In genomic region chr5:56207877-56208276, GRCm38 (mm10) we compare ENCODE assay signal across 16 mouse cellular contexts.
A peak's percentile ranks its signal among the peaks of the same experiment; 100 is the strongest.
DNase-seq lines count a peak whose midpoint lies in the region; ATAC-seq and TF ChIP-seq lines count a peak whose summit lies in the region.
"Had no signal": no experiment of that assay in that cellular context is flagged by ENCODE, and none has a peak within 500 bp of the region (broad histone marks: within the 10 kb centered on the region; RNA-seq: fewer than 3 reads in every experiment).

No protein-coding gene starts in this region.

- ATAC-seq in cerebellum, adult (ENCODE audit: insufficient number of reproducible peaks, low FRiP score, low TSS enrichment): no peak
- ATAC-seq: forebrain, embryonic 13.5 days; inflammation-experienced regulatory T-cells, adult 6 months; Patski had no signal

- no peak overlapping the region for H3K9ac ChIP-seq in MEL (ENCODE audit: control insufficient read depth, low read depth, low read length, poor library complexity, severe bottlenecking)
- H3K9ac ChIP-seq: forebrain, embryonic 13.5 days; liver, embryonic 13.5 days had no signal

- intact Hi-C loops in left cerebral cortex, postnatal 36 days (cut with DNase I): no loop called here

- H3K79me2 ChIP-seq in MEL (ENCODE audit: control insufficient read depth, insufficient read depth, low read length, poor library complexity): no peaks in the 10 kb centered on the region

- H3K4me1 ChIP-seq in MEL (ENCODE audit: control insufficient read depth in 1 of 2, insufficient read depth in 2 of 2, low read length in 2 of 2): no peaks in the 10 kb centered on the region
- H3K4me1 ChIP-seq: forebrain, embryonic 13.5 days; liver, embryonic 13.5 days had no signal

- H3K27me3 ChIP-seq in MEL (ENCODE audit: control insufficient read depth in 1 of 2, insufficient read depth in 2 of 2, low read length in 2 of 2): no peaks in the 10 kb centered on the region
- H3K27me3 ChIP-seq: forebrain, embryonic 13.5 days; liver, embryonic 13.5 days; Patski had no signal

- H3K36me3 ChIP-seq in MEL (ENCODE audit: control insufficient read depth in 1 of 2, insufficient read depth in 2 of 2, low read length in 2 of 2): no peaks in the 10 kb centered on the region
- H3K36me3 ChIP-seq: liver, embryonic 13.5 days had no signal

- TF ChIP-seq RAD21 in MEL (IDR thresholded peaks at IDR 0.05; ENCODE audit: low read depth, low read length): 0 out of 2 replicates have a peak, but pooled peaks have one; percentile 10

- peak; percentile 49 to 52 for DNase-seq in cerebellum, postnatal 14 days
- peak; percentile 10 to 25 for DNase-seq in left cerebral cortex, adult 18-20 months (ENCODE audit: low spot score in 2 of 2)
- DNase-seq in left cerebral cortex, postnatal 36 days (ENCODE audit: low spot score in 2 of 2): no peak
- DNase-seq in MEL (ENCODE audit: low read depth, low spot score): peak; percentile 4
- peak; percentile 8 for DNase-seq in retina, adult 2 months (ENCODE audit: low read depth, low spot score)
- DNase-seq in MN1 (ENCODE audit: low spot score): no peak
- DNase-seq in ovary, postnatal 36 days (ENCODE audit: low spot score): no peak
- DNase-seq: adrenal gland, adult 2 months; B cell, adult 2 months; liver, embryonic 13.5 days; lung, postnatal 4 days; thymus, adult 18-20 months had no signal

- TF ChIP-seq POLR2A in MEL (IDR thresholded peaks at IDR 0.05; ENCODE audit: control insufficient read depth in 1 of 2, insufficient read depth in 1 of 2, low read depth in 1 of 2, low read length in 2 of 2, poor library complexity in 1 of 2): no peak

- no peak overlapping the region for H3K4me3 ChIP-seq in MEL (ENCODE audit: control insufficient read depth in 1 of 2, insufficient read depth in 1 of 2, low read depth in 2 of 2, low read length in 2 of 2)
- H3K4me3 ChIP-seq: forebrain, embryonic 13.5 days; liver, embryonic 13.5 days had no signal

- TF ChIP-seq CTCF in MEL (IDR thresholded peaks at IDR 0.05 in 2 of 3, conservative IDR thresholded peaks at IDR 0.05 in 1 of 3; ENCODE audit: control insufficient read depth in 1 of 3, insufficient read depth in 1 of 3, low read depth in 2 of 3, low read length in 3 of 3, poor library complexity in 1 of 3, severe bottlenecking in 1 of 3): 0 out of 6 replicates have a peak, but pooled peaks of 1 of the 3 experiments have one; percentile 4

- no peak overlapping the region for H3K27ac ChIP-seq in MEL (ENCODE audit: control insufficient read depth, low read depth, low read length)
- H3K27ac ChIP-seq: forebrain, embryonic 13.5 days; liver, embryonic 13.5 days had no signal

- TF ChIP-seq EP300 in MEL (IDR thresholded peaks at IDR 0.05; ENCODE audit: low read depth in 1 of 2, low read length in 2 of 2): no peak

- H3K9me3 ChIP-seq in MEL (replicated peaks; ENCODE audit: insufficient read depth, low read length): no peaks in the 10 kb centered on the region
- H3K9me3 ChIP-seq: forebrain, embryonic 13.5 days; liver, embryonic 13.5 days had no signal

TF ChIP-seq in MEL, 35 proteins besides CTCF, POLR2A, EP300 and RAD21:
- TF ChIP-seq POLR2AphosphoS2 (IDR thresholded peaks at IDR 0.05; ENCODE audit: low read length): no peak
- TF ChIP-seq RCOR1 (IDR thresholded peaks at IDR 0.05; ENCODE audit: low read depth, low read length): no peak
- no peak for TF ChIP-seq UBTF (IDR thresholded peaks at IDR 0.05; ENCODE audit: borderline replicate concordance, insufficient read depth, low read depth, low read length)
- no peak for TF ChIP-seq E2F4 (IDR thresholded peaks at IDR 0.05; ENCODE audit: borderline replicate concordance, low read depth, low read length)
- TF ChIP-seq CHD2 (IDR thresholded peaks at IDR 0.05; ENCODE audit: low read length): no peak
- TF ChIP-seq ZNF384 (IDR thresholded peaks at IDR 0.05; ENCODE audit: low read depth, low read length): no peak
- TF ChIP-seq GATA1 (IDR thresholded peaks at IDR 0.05; ENCODE audit: low read depth, low read length): no peak
- no peak for TF ChIP-seq USF1 (IDR thresholded peaks at IDR 0.05; ENCODE audit: low read depth, low read length)

Comparison
In these comparisons a context has a peak if more than half of its experiments do, and no peak if none do; other contexts are left out.
1. DNase-seq: peak in cerebellum, postnatal 14 days (2 of 2), left cerebral cortex, adult 18-20 months (2 of 2), MEL (single experiment) and retina, adult 2 months (single experiment); none in left cerebral cortex, postnatal 36 days (0 of 2), MN1 (single experiment) and ovary, postnatal 36 days (single experiment).